Mouse (Mus musculus) E14TG2a.4 (cell line): ENCODE data around the gene Cyyr1.
A peak's percentile ranks its signal among the peaks of the same experiment; 100 is the strongest.

Experiments used
- H3K27me3 ChIP-seq: 2 replicates; pipeline ENCODE4 v1.6.1; 2014; ENCODE audit warnings: low read length, control low read depth; ENCODE audit not compliant: insufficient read depth
- H3K36me3 ChIP-seq: 2 replicates; pipeline ENCODE4 v1.6.1; 2014; ENCODE audit warnings: low read length, control low read depth; ENCODE audit not compliant: insufficient read depth
- H3K4me1 ChIP-seq: replicated peaks from 2 replicates; pipeline ENCODE4 v1.6.1; 2014; ENCODE audit warnings: low read depth, low read length, control low read depth
- H3K4me3 ChIP-seq: replicated peaks from 2 replicates; pipeline ENCODE4 v1.5.1; 2014; ENCODE audit warnings: mild to moderate bottlenecking, low read length
- H3K9me3 ChIP-seq: 2 replicates; pipeline ENCODE4 v1.6.1; 2014; ENCODE audit warnings: low read length, control low read depth
- CTCF ChIP-seq: conservative IDR thresholded peaks from 2 replicates; pipeline ENCODE4 v1.5.1; 2014; ENCODE audit warnings: low read length
- NANOG ChIP-seq: IDR thresholded peaks from 2 replicates; pipeline ENCODE4 v1.6.1; 2014; ENCODE audit warnings: borderline replicate concordance, low read length, mixed read lengths
- POU5F1 ChIP-seq: IDR thresholded peaks from 2 replicates; pipeline ENCODE4 v1.6.1; 2014; ENCODE audit warnings: low read length, borderline replicate concordance

Gene Cyyr1

DNA sequence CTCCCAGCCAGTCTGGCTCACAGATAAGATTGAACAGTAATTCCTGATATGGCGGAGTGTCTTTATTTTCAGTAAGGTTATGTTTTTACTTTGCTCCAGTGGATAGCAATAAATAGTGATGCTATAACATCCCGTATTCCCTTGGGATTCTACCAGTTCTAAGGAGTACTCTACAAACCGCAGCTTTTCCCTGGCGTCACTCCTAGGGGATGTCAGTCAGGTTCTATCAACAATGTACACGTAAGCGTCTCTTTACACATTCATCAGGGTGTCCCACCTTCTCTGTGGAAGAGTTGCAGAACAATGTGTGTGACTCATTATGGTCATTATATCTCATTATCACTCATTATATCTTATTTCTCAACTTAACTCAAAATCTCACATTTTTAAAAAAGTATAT lies 12.2 kb downstream of the Cyyr1 start:
- no peak for TF ChIP-seq NANOG
- Histone ChIP-seq H3K36me3 (no peaks in the 10 kb centered on the region), H3K9me3 (no peaks in the 10 kb centered on the region), H3K4me3 (no peak overlapping the region), H3K27me3 (no peaks in the 10 kb centered on the region), H3K4me1 (peaks cover 14% of the 10 kb centered on the region)

- Histone ChIP-seq H3K4me1 (peaks cover 8% of the 10 kb centered on the region), H3K27me3 (no peaks in the 10 kb centered on the region), H3K9me3 (no peaks in the 10 kb centered on the region), H3K4me3 (no peak overlapping the region), H3K36me3 (no peaks in the 10 kb centered on the region)
- TF ChIP-seq POU5F1 (no peak), CTCF (no peak), NANOG (no peak)
These were observed 14.8 kb downstream of the Cyyr1 start for GRCm38 (mm10) chr16:85538367-85538766.

- no peaks in the 10 kb centered on the region for H3K4me1 ChIP-seq
These were observed 17.1 kb downstream of the Cyyr1 start for GRCm38 (mm10) chr16:85536075-85536474.

GRCm38 (mm10) chr16:85527743-85528620 lies 25.2 kb downstream of the Cyyr1 start:
- Histone ChIP-seq H3K36me3 (no peaks in the 10 kb centered on the region), H3K4me3 (no peak overlapping the region), H3K4me1 (peaks cover 6% of the 10 kb centered on the region), H3K27me3 (no peaks in the 10 kb centered on the region), H3K9me3 (no peaks in the 10 kb centered on the region)
- no peak for TF ChIP-seq NANOG
- no peak for TF ChIP-seq POU5F1
- no peak for TF ChIP-seq CTCF

More at GRCm38 (mm10) chr16:85536075-85536474, 17.1 kb downstream of the Cyyr1 start:
- no peak overlapping the region for H3K4me3 ChIP-seq
- H3K9me3 ChIP-seq: no peaks in the 10 kb centered on the region
- no peaks in the 10 kb centered on the region for H3K36me3 ChIP-seq
- no peaks in the 10 kb centered on the region for H3K27me3 ChIP-seq
- TF ChIP-seq NANOG (no peak), POU5F1 (no peak), CTCF (no peak)

DNA sequence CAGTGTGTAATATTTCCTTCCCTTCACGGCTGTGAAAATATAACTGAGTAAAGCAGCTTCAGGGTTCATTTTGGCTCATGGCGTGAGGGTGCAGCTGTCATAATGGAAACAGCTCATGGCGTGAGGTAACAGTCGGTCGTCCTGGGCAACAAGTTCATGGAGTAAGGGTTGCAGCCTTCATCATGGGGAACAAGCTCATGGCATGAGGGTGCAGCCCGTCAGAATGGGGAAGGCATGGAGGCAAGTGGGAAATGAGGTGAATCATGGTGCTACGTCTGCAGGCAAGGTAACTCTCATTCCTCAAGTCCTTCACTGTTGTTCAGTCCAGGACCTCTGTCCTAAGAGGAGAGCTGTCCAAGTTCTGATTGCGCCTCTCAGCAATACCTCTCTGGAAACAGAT lies 28.6 kb downstream of the Cyyr1 start:
- Histone ChIP-seq H3K4me3 (no peak overlapping the region), H3K9me3 (no peaks in the 10 kb centered on the region), H3K4me1 (peaks cover 6% of the 10 kb centered on the region), H3K36me3 (no peaks in the 10 kb centered on the region), H3K27me3 (no peaks in the 10 kb centered on the region)
- no peak for TF ChIP-seq POU5F1
- TF ChIP-seq NANOG: no peak
- no peak for TF ChIP-seq CTCF

- TF ChIP-seq NANOG (no peak), CTCF (no peak), POU5F1 (no peak)
- no peaks in the 10 kb centered on the region for H3K4me1 ChIP-seq
These were observed 45.9 kb downstream of the Cyyr1 start for GRCm38 (mm10) chr16:85507264-85507663.

DNA sequence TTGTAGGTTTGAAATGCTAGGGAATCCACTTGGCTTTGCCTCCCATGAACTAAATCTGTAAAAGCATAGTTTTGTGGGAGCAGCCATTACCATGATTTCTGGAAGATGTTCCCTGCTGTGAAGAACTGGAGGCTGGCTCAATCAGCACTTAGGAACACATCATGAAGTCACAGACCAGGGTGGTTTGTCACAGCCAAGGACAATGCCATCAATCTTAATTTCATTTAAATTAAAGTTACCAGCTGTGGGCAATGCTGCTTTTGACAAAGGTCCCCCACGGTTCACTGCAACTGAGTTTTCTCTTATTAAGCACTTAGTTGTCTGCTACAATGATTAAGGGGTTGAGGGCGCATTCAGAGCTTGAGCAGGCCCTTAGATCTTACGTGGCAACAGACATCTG lies 48.1 kb downstream of the Cyyr1 start:
- TF ChIP-seq NANOG (peak; percentile 44; the same call in 1 of the 2 replicates), POU5F1 (no peak), CTCF (no peak)
- H3K4me1 ChIP-seq: no peaks in the 10 kb centered on the region
- no peak overlapping the region for H3K4me3 ChIP-seq
- no peaks in the 10 kb centered on the region for H3K36me3 ChIP-seq
- no peaks in the 10 kb centered on the region for H3K9me3 ChIP-seq
- no peaks in the 10 kb centered on the region for H3K27me3 ChIP-seq

More at GRCm38 (mm10) chr16:85507264-85507663, 45.9 kb downstream of the Cyyr1 start:
- no peaks in the 10 kb centered on the region for H3K36me3 ChIP-seq
- H3K4me3 ChIP-seq: no peak overlapping the region
- H3K9me3 ChIP-seq: no peaks in the 10 kb centered on the region
- H3K27me3 ChIP-seq: no peaks in the 10 kb centered on the region

DNA sequence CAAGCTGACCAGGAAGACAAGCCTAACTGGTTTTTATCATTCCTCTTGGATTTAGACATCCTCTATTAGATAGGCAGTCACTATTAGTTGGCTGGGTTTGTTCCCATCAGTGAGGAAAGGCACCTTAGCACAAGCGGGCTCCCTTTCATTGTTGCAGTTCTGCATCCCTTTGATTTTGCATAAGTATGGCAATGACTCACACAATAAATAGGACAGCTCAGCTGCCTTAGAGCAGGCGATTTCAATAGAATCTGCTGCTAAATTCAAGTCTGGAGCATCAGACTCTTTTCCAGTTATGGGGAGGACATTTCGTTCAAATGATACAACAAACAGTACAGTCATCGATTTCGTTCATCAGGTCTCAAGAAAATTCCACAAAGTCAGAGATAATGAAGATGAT lies 49.8 kb downstream of the Cyyr1 start:
- 0 out of 2 replicates have a peak, but pooled peaks cover 3% of the 10 kb centered on the region for H3K9me3 ChIP-seq
- TF ChIP-seq NANOG: no peak
- no peak for TF ChIP-seq POU5F1
- TF ChIP-seq CTCF: no peak

DNA sequence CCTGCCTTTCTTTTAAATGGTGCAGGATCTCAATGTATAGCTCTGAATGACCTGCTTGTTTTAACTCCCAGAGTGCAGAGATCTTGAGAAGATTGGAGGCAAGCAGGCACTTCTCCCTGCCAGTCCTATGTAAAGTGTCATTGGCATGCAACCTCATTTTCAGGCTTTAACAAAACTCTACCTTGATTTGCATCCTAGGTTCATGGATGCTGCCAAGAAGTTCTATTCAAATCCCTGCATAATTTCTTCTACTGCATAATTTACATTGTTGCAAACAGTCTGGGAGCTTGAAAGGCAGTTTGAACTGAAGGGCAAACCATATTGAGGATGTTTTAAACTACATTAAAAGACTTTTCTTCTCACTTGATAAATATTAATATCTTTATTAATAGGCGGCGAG lies 57.4 kb downstream of the Cyyr1 start:
- Histone ChIP-seq H3K9me3 (0 out of 2 replicates have a peak, but pooled peaks cover 3% of the 10 kb centered on the region), H3K27me3 (no peaks in the 10 kb centered on the region), H3K4me3 (no peak overlapping the region), H3K36me3 (no peaks in the 10 kb centered on the region), H3K4me1 (no peaks in the 10 kb centered on the region)
- TF ChIP-seq POU5F1 (no peak), NANOG (no peak), CTCF (no peak)

More for the DNA sequence above, 49.8 kb downstream of the Cyyr1 start:
- H3K4me3 ChIP-seq: no peak overlapping the region
- no peaks in the 10 kb centered on the region for H3K27me3 ChIP-seq
- no peaks in the 10 kb centered on the region for H3K36me3 ChIP-seq
- H3K4me1 ChIP-seq: no peaks in the 10 kb centered on the region
